Mouse (Mus musculus) embryonic fibroblast, embryonic 13.5 days (primary cell): Measurements from ENCODE around the gene Prss43. TPM values are rescaled to one million over a fixed set of nuclear protein-coding genes. Genes with fewer than 3 reads are reported as not detected.
A peak's percentile ranks its signal among the peaks of the same experiment; 100 is the strongest.
"Not testable (repeated sequence)": the region's sequence is repeated elsewhere in the genome, so short reads cannot be mapped to it uniquely, and the experiment has no call there.

Experiments
- H3K27ac ChIP-seq: 2 replicates; pipeline ENCODE4 v1.5.1; 2012; ENCODE audit warnings: low read length, control low read depth, inconsistent platforms; ENCODE audit not compliant: insufficient read depth
- H3K4me1 ChIP-seq: 2 replicates; pipeline ENCODE4 v1.6.1; 2011; ENCODE audit warnings: low read length; ENCODE audit not compliant: control insufficient read depth, insufficient read depth
- H3K4me3 ChIP-seq: 2 replicates; pipeline ENCODE4 v1.5.1; 2011; ENCODE audit warnings: mild to moderate bottlenecking, control low read depth, low read length; ENCODE audit not compliant: insufficient read depth
- CTCF ChIP-seq: IDR thresholded peaks from 2 replicates; pipeline ENCODE4 v1.5.1; 2011; ENCODE audit warnings: mild to moderate bottlenecking, control low read depth, low read length, moderate library complexity, borderline replicate concordance; ENCODE audit not compliant: insufficient read depth
- POLR2A ChIP-seq: IDR thresholded peaks from 2 replicates; pipeline ENCODE4 v1.6.1; 2011; ENCODE audit warnings: low read depth, mild to moderate bottlenecking, control low read depth, low read length, moderate library complexity
- polyA plus RNA-seq: library from polyadenylated mRNA; stranded (reverse); fragments of >200 nt; gene quantifications from 2 replicates; pipeline ENCODE4 v1.2.4, GENCODE M21; 2011; ENCODE audit warnings: low read depth; ENCODE audit not compliant: missing spikeins, insufficient read length

Gene Prss43
- polyA plus RNA-seq, 1 experiment: not detected

DNA sequence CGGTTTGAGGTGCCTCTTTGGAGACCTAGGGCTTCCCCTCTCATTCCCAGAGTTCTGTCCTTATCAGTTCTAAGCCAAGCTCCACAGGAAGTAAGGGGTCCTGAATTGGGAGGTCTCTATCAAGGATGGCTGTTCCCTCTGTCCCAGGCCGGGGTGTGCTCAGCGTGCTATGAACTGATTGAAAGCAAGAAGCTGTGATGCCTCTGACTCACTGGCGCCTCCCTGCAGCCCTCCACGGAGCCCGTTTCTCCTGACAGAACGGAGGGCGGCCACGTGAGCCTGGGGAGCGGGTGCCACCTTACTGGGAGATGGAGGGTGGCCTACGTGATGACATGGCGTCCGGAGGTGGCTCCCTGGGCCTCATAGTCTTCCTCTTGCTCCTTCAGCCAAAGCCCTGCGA is 28.6 kb upstream of the Prss43 start, which contains the start of gene Prss42:
Gene Prss42, plus strand, starts transcription at position 301 of the 400 bp plus-strand sequence.
- no peak within 1 kb of the TSS for H3K27ac ChIP-seq
- TF ChIP-seq CTCF: no peak
- TF ChIP-seq POLR2A: no peak
- no peak within 1 kb of the TSS for H3K4me3 ChIP-seq
- H3K4me1 ChIP-seq: no peaks in the 10 kb centered on the region

DNA sequence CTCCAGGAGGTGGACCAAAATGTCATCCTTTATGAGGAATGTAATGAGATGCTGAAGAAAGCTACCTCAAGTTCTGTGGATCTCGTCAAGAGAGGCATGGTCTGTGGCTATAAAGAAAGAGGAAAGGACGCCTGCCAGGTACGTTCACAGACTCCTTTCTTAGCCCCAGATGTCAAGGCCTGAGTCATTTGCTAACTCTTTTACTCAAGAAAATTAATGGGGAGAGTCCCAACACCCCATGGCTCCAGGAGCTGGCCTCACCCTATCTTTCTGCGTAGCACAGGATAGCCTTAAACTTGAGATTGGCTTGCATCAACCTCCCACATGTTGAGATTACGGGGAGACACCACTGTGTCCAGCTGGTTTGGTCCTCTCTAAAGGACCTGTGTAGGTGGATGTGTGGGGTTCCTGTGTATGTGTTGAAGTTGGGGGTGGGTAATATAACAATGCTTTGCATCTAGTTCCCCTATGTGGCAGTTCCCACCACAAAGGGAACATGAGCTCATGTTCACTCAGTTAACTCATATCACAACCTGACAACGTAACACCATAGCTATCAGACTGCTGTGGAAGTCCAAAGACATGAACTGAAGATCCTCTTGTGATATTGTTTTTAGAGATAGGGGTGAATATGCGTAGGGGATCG is 25.5 kb upstream of the Prss43 start:
- no peak for TF ChIP-seq POLR2A
- TF ChIP-seq CTCF: no peak
- Histone ChIP-seq H3K4me3 (no peak overlapping the region), H3K4me1 (no peaks in the 10 kb centered on the region)

DNA sequence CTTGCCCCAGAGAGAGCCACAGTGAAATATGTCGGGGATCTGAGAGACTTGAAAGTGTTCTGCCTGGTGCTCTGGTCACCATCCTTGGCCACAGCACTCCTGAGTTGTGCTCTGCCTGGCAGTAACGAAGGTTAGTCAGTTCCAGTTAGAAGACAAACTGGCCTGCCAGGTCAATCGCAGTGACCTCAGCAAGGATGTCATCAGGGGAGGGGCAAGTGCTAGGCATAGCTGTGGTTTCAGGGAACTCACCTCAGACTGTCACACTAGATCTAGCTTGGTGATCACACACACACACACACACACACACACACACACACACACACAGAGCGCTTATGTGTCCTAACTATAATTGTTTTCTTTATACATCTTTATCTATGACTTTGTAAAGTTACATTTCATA is 23.2 kb upstream of the Prss43 start:
- TF ChIP-seq CTCF (no peak), POLR2A (no peak)
- no peaks in the 10 kb centered on the region for H3K4me1 ChIP-seq
- H3K27ac ChIP-seq: no peak overlapping the region
- no peak overlapping the region for H3K4me3 ChIP-seq

More for the DNA sequence above, 25.5 kb upstream of the Prss43 start:
- H3K27ac ChIP-seq: no peak overlapping the region

DNA sequence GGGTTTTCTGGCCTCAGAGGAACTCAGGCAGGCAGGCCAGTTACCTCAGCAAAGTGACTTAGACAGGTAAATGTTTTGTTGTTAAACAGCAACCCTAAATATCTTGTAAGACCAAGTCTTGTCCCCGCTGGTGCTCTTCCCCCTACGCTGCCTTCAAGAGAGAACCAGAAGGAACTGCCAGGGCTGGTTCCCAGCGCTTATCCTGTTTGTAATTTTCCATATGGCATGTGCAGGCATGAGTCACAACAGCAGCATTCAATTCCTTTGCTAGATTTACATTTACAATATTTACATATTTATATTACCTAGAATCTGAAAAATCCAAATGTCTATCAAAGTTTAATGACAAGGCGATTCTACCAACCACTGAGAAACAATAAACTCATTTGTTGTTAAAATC is 16.4 kb upstream of the Prss43 start:
- no peak for TF ChIP-seq CTCF
- no peak for TF ChIP-seq POLR2A
- H3K4me3 ChIP-seq: no peak overlapping the region
- peaks cover 4% of the 10 kb centered on the region for H3K4me1 ChIP-seq
- peak overlapping the region; percentile 67 for H3K27ac ChIP-seq

DNA sequence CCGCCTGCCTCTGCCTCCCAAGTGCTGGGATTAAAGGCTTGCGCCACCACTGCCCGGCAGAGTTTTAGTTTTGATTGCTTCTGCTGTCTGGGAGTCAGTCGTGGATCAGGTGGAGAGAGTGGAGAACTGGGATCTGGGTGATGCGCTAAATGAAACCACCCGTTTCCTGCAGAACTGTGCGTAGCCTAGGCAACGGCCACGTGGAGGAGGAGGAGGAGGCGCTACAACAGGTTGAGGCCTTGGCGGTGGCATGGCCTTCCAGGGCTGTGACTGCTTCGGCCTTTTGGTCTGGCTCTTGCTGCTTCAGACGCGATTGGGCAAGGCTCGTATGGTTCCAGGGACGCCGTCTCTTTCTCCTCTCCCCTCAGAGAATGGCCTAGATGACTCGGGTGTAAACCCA is 12.7 kb upstream of the Prss43 start, which contains the start of gene Prss44:
Gene Prss44, plus strand, starts transcription at position 206 of the 400 bp plus-strand sequence.
- Histone ChIP-seq H3K4me3 (no peak within 1 kb of the TSS), H3K4me1 (peaks cover 4% of the 10 kb centered on the region), H3K27ac (no peak within 1 kb of the TSS)
- TF ChIP-seq CTCF: no peak
- no peak for TF ChIP-seq POLR2A

DNA sequence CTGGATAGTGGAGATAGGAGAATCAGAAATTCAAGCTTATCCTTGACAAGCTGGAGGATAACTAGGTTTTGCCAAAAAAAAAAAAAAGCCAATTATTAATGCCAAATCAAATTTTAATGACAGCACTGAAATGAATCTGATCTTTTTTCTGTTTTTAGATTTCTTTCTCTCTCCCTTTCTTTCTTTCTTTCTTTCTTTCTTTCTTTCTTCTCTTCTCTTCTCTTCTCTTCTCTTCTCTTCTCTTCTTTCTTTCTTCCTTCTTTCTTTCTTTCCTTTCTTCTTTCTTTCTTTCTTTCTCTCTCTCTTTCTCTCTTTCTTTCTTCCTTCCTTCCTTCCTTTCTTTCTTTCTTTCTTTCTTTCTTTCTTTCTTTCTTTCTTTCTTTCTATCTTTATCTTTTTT is 5.9 kb upstream of the Prss43 start:
- H3K27ac ChIP-seq, H3K4me3 ChIP-seq, H3K4me1 ChIP-seq: not testable (repeated sequence)

DNA sequence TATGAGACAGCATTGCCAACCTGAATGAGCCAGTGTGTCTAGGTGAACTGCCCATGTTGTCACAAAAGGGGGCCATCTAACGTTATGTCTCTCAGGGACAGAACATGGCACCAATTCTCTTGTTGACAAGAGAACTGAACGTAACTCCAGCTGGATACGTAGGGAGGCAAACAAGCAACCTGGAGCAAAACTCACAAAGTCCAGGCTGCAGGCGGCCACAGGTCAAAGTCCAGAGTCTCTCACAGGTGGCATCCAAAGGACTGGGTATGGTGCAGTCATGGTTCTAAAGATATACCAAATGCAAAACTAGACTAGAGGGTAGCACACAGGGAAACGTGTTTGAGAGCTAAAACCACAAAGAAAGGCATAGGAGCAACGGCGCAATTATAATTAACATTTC is 5.1 kb upstream of the Prss43 start:
- no peak overlapping the region for H3K27ac ChIP-seq
- H3K4me3 ChIP-seq: no peak overlapping the region
- TF ChIP-seq POLR2A: no peak
- no peak for TF ChIP-seq CTCF
- no peaks in the 10 kb centered on the region for H3K4me1 ChIP-seq

DNA sequence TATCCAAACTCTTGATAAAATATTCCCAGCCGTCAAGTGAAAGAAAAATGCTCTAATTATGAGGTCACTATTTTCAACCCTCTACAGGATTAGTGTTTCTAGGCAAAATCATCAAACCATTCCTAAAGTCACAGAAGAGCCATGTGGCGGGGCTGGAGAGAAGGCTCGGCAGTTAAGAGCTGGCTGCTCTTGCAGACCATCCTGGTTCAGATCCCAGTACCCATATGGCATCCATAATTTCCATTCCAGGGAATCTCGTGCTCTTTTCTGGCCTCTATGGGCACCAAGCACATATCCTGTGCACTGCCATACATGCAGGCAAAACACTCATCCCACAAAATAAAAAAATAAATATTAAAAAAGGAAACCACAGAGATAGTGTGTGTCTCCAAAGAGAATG is 1.1 kb upstream of the Prss43 start:
- Histone ChIP-seq H3K4me1 (no peaks in the 10 kb centered on the region), H3K27ac (no peak overlapping the region), H3K4me3 (no peak overlapping the region)
- no peak for TF ChIP-seq POLR2A
- no peak for TF ChIP-seq CTCF

DNA sequence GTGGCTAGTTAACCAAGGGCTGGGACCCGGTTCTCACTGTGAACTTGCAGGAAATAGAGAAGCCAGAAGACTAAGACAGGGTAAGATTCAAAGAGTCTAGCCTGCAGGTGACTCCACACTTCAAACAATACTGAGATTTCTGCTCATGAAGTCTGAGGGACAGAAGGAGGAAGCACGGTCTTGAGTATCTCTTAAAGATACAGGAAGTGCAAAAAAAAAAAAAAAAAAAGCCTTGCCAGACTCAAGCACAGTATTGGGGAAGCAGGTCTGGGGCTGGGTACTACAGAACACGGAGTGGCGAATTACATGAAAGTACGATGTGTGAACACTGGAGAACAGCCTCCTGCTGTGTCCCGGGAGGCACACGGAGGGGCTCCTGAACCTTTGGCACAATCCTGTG is 658 bp upstream of the Prss43 start:
- no peak for TF ChIP-seq POLR2A
- TF ChIP-seq CTCF: no peak
- no peaks in the 10 kb centered on the region for H3K4me1 ChIP-seq
- no peak overlapping the region for H3K4me3 ChIP-seq
- no peak overlapping the region for H3K27ac ChIP-seq

DNA sequence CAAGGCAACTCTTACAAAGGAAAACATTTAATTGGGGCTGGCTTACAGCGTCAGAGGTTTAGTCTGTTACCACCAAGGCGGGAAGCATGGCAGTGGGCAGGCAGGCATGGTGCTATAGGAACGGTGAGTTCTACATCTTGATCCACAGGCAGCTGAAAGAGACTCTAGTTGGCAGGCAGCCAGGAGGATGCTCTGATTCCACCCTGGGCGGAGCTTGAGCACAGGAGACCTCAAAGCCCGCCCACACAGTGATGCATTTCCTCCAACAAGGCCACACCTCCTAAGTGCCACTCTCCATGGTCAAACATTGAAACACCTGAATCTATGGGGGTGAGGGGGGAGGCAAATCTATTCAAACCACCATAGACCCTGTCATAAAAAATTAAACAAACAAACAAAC is 6.5 kb downstream of the Prss43 start:
- H3K4me1 ChIP-seq: no peaks in the 10 kb centered on the region
- TF ChIP-seq CTCF: no peak
- TF ChIP-seq POLR2A: no peak
- no peak overlapping the region for H3K27ac ChIP-seq
- no peak overlapping the region for H3K4me3 ChIP-seq

DNA sequence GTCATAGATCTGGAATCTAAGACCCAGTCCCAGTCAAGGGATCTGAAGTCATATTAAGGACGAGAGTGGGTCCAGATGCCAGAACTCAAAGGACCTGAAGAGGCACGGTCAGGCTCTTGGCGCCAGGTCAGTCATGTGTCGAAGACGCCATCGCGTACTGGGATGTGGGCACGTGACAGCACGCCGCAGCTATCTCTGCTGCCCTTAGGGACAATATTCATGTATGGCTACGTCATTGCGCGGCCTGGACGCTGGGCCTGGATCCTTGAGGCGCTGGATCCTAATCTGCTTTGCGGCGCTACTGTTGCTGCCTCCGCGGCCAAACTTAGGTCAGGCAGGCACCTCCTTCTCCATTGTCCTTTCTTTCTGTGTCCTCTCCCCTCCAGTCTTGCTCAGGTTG is 7.9 kb downstream of the Prss43 start, which contains the start of gene Prss45:
Gene Prss45, plus strand, starts transcription at position 178 of the 400 bp plus-strand sequence.
- no peak within 1 kb of the TSS for H3K4me3 ChIP-seq
- H3K27ac ChIP-seq: no peak within 1 kb of the TSS
- H3K4me1 ChIP-seq: no peaks in the 10 kb centered on the region
- TF ChIP-seq POLR2A: no peak
- no peak for TF ChIP-seq CTCF
